Mouse (Mus musculus): ENCODE data around the gene Gstm2. TPM values are rescaled to one million over a fixed set of nuclear protein-coding genes. Genes with fewer than 3 reads are reported as not detected.
"Not testable (repeated sequence)": the region's sequence is repeated elsewhere in the genome, so short reads cannot be mapped to it uniquely, and the experiment has no call there.

Gene Gstm2
- polyA plus RNA-seq, 1 experiment from 2014 or later = 34.3 TPM

GRCm38 (mm10) chr3:108017473-108018189 lies 31.4 kb upstream of the Gstm2 start, which contains the start of gene Gstm1:
Gene Gstm1, minus strand, starts transcription at chr3:108017973.
- H3K36me3 ChIP-seq = no peaks in the 10 kb centered on the region
- peak within 1 kb of the TSS; percentile 72 for H3K4me2 ChIP-seq (replicated peaks)
- peaks cover 14% of the 10 kb centered on the region for H3K4me1 ChIP-seq
- peak; percentile 99 for ATAC-seq (ENCODE audit: insufficient number of reproducible peaks, insufficient read depth, low FRiP score, low TSS enrichment)
- 0% methylated on average over 31 of the region's 31 CpGs for WGBS
- H3K9me3 ChIP-seq = no peaks in the 10 kb centered on the region
- no peaks in the 10 kb centered on the region for H3K27me3 ChIP-seq
- H3K27ac ChIP-seq = peak within 1 kb of the TSS; percentile 89
- peak within 1 kb of the TSS; percentile 30; the same call in 1 of the 2 replicates for H3K9ac ChIP-seq
- H3K4me3 ChIP-seq = peak within 1 kb of the TSS; percentile 44

GRCm38 (mm10) chr3:108016468-108016867 lies 30.2 kb upstream of the Gstm2 start:
- H3K9me3 ChIP-seq; H3K4me3 ChIP-seq; H3K27ac ChIP-seq; H3K27me3 ChIP-seq; H3K36me3 ChIP-seq; H3K9ac ChIP-seq; ATAC-seq (ENCODE audit: insufficient number of reproducible peaks, insufficient read depth, low FRiP score, low TSS enrichment): not testable (repeated sequence)
- Histone ChIP-seq H3K4me1 (peaks cover 14% of the 10 kb centered on the region), H3K4me2 (replicated peaks) (peak overlapping the region; percentile 72)
- 85% methylated on average over 5 of the region's 5 CpGs for WGBS

GRCm38 (mm10) chr3:108014974-108015346 lies 28.7 kb upstream of the Gstm2 start:
- no peak for ATAC-seq (ENCODE audit: insufficient number of reproducible peaks, insufficient read depth, low FRiP score, low TSS enrichment)

GRCm38 (mm10) chr3:108014098-108014973 lies 28.1 kb upstream of the Gstm2 start:
- WGBS = 77% methylated on average over 8 of the region's 8 CpGs
- H3K4me3 ChIP-seq = no peak overlapping the region
- no peak for ATAC-seq (ENCODE audit: insufficient number of reproducible peaks, insufficient read depth, low FRiP score, low TSS enrichment)
- H3K4me1 ChIP-seq = peaks cover 14% of the 10 kb centered on the region
- H3K9me3 ChIP-seq = no peaks in the 10 kb centered on the region
- no peak overlapping the region for H3K9ac ChIP-seq
- no peaks in the 10 kb centered on the region for H3K36me3 ChIP-seq
- H3K4me2 ChIP-seq (replicated peaks) = no peak overlapping the region
- no peaks in the 10 kb centered on the region for H3K27me3 ChIP-seq
- H3K27ac ChIP-seq = no peak overlapping the region

More at GRCm38 (mm10) chr3:108014974-108015346, 28.7 kb upstream of the Gstm2 start:
- H3K27ac ChIP-seq = no peak overlapping the region
- no peak overlapping the region for H3K9ac ChIP-seq
- H3K36me3 ChIP-seq = no peaks in the 10 kb centered on the region
- 90% methylated on average over 2 of the region's 2 CpGs for WGBS
- H3K4me3 ChIP-seq = no peak overlapping the region
- peaks cover 14% of the 10 kb centered on the region for H3K4me1 ChIP-seq
- H3K4me2 ChIP-seq (replicated peaks) = no peak overlapping the region
- H3K9me3 ChIP-seq = no peaks in the 10 kb centered on the region
- no peaks in the 10 kb centered on the region for H3K27me3 ChIP-seq

- no peaks in the 10 kb centered on the region for H3K27me3 ChIP-seq
- no peak overlapping the region for H3K4me3 ChIP-seq
- no peak overlapping the region for H3K4me2 ChIP-seq (replicated peaks)
- ATAC-seq (ENCODE audit: insufficient number of reproducible peaks, insufficient read depth, low FRiP score, low TSS enrichment) = no peak
- no peak overlapping the region for H3K27ac ChIP-seq
- 86% methylated on average over 4 of the region's 4 CpGs for WGBS
- no peak overlapping the region for H3K9ac ChIP-seq
- H3K4me1 ChIP-seq = peaks cover 11% of the 10 kb centered on the region
- no peaks in the 10 kb centered on the region for H3K9me3 ChIP-seq
- no peaks in the 10 kb centered on the region for H3K36me3 ChIP-seq
These were observed 27.1 kb upstream of the Gstm2 start for GRCm38 (mm10) chr3:108013331-108013871.

- H3K4me2 ChIP-seq (replicated peaks) = no peak overlapping the region
- ATAC-seq (ENCODE audit: insufficient number of reproducible peaks, insufficient read depth, low FRiP score, low TSS enrichment) = no peak
- H3K36me3 ChIP-seq = no peaks in the 10 kb centered on the region
- H3K27me3 ChIP-seq = no peaks in the 10 kb centered on the region
- H3K4me3 ChIP-seq = no peak overlapping the region
- no peaks in the 10 kb centered on the region for H3K9me3 ChIP-seq
- H3K4me1 ChIP-seq = peaks cover 1% of the 10 kb centered on the region; the same call in 1 of the 2 replicates
- H3K27ac ChIP-seq = no peak overlapping the region
- no peak overlapping the region for H3K9ac ChIP-seq
- 71% methylated on average over 3 of the region's 3 CpGs for WGBS
These were observed 25.3 kb upstream of the Gstm2 start for GRCm38 (mm10) chr3:108011558-108011957.

GRCm38 (mm10) chr3:108010286-108010685 lies 24.0 kb upstream of the Gstm2 start:
- no peak overlapping the region for H3K27ac ChIP-seq
- 73% methylated on average over 2 of the region's 2 CpGs for WGBS
- H3K4me3 ChIP-seq = no peak overlapping the region
- no peaks in the 10 kb centered on the region for H3K4me1 ChIP-seq
- no peaks in the 10 kb centered on the region for H3K9me3 ChIP-seq
- ATAC-seq (ENCODE audit: insufficient number of reproducible peaks, insufficient read depth, low FRiP score, low TSS enrichment) = no peak
- H3K9ac ChIP-seq = no peak overlapping the region
- no peaks in the 10 kb centered on the region for H3K27me3 ChIP-seq
- no peak overlapping the region for H3K4me2 ChIP-seq (replicated peaks)
- H3K36me3 ChIP-seq = no peaks in the 10 kb centered on the region

GRCm38 (mm10) chr3:108002021-108002420 lies 15.8 kb upstream of the Gstm2 start:
- Histone ChIP-seq H3K9ac (no peak overlapping the region), H3K27ac (no peak overlapping the region), H3K36me3 (no peaks in the 10 kb centered on the region), H3K9me3 (no peaks in the 10 kb centered on the region), H3K27me3 (no peaks in the 10 kb centered on the region), H3K4me2 (replicated peaks) (no peak overlapping the region), H3K4me3 (no peak overlapping the region), H3K4me1 (no peaks in the 10 kb centered on the region)
- ATAC-seq (ENCODE audit: insufficient number of reproducible peaks, insufficient read depth, low FRiP score, low TSS enrichment) = no peak
- WGBS = 76% methylated on average over 8 of the region's 8 CpGs

GRCm38 (mm10) chr3:107999491-107999890 lies 13.2 kb upstream of the Gstm2 start:
- Histone ChIP-seq H3K27me3 (no peaks in the 10 kb centered on the region), H3K9me3 (no peaks in the 10 kb centered on the region), H3K9ac (no peak overlapping the region), H3K27ac (no peak overlapping the region), H3K4me3 (no peak overlapping the region), H3K4me1 (no peaks in the 10 kb centered on the region), H3K4me2 (replicated peaks) (no peak overlapping the region), H3K36me3 (no peaks in the 10 kb centered on the region)
- ATAC-seq (ENCODE audit: insufficient number of reproducible peaks, insufficient read depth, low FRiP score, low TSS enrichment) = no peak
- 81% methylated on average over 3 of the region's 3 CpGs for WGBS

- 86% methylated on average over 3 of the region's 3 CpGs for WGBS
- H3K36me3 ChIP-seq = no peaks in the 10 kb centered on the region
- no peak overlapping the region for H3K9ac ChIP-seq
- no peak overlapping the region for H3K27ac ChIP-seq
- H3K4me2 ChIP-seq (replicated peaks) = no peak overlapping the region
- H3K9me3 ChIP-seq = no peaks in the 10 kb centered on the region
- no peaks in the 10 kb centered on the region for H3K27me3 ChIP-seq
- no peak for ATAC-seq (ENCODE audit: insufficient number of reproducible peaks, insufficient read depth, low FRiP score, low TSS enrichment)
- H3K4me3 ChIP-seq = no peak overlapping the region
- H3K4me1 ChIP-seq = no peaks in the 10 kb centered on the region
These were observed 12.3 kb upstream of the Gstm2 start for GRCm38 (mm10) chr3:107998591-107998990.

- Histone ChIP-seq H3K9me3 (no peaks in the 10 kb centered on the region), H3K27me3 (no peaks in the 10 kb centered on the region), H3K36me3 (no peaks in the 10 kb centered on the region), H3K27ac (no peak overlapping the region), H3K4me2 (replicated peaks) (no peak overlapping the region), H3K9ac (no peak overlapping the region), H3K4me3 (no peak overlapping the region), H3K4me1 (no peaks in the 10 kb centered on the region)
- WGBS = 84% methylated on average over 4 of the region's 4 CpGs
- ATAC-seq (ENCODE audit: insufficient number of reproducible peaks, insufficient read depth, low FRiP score, low TSS enrichment) = no peak
These were observed 10.3 kb upstream of the Gstm2 start for GRCm38 (mm10) chr3:107996576-107996975.

GRCm38 (mm10) chr3:107995974-107996373 lies 9.7 kb upstream of the Gstm2 start:
- not testable (repeated sequence) for ATAC-seq (ENCODE audit: insufficient number of reproducible peaks, insufficient read depth, low FRiP score, low TSS enrichment); H3K27ac ChIP-seq; H3K27me3 ChIP-seq; H3K9me3 ChIP-seq; H3K4me1 ChIP-seq; H3K4me2 ChIP-seq (replicated peaks); H3K9ac ChIP-seq; H3K4me3 ChIP-seq; H3K36me3 ChIP-seq
- 57% methylated on average over 2 of the region's 2 CpGs for WGBS

All from embryonic facial prominence, embryonic 12.5 days (tissue).